ENCODE assay signal across 8 mouse cellular contexts in the genomic region with DNA sequence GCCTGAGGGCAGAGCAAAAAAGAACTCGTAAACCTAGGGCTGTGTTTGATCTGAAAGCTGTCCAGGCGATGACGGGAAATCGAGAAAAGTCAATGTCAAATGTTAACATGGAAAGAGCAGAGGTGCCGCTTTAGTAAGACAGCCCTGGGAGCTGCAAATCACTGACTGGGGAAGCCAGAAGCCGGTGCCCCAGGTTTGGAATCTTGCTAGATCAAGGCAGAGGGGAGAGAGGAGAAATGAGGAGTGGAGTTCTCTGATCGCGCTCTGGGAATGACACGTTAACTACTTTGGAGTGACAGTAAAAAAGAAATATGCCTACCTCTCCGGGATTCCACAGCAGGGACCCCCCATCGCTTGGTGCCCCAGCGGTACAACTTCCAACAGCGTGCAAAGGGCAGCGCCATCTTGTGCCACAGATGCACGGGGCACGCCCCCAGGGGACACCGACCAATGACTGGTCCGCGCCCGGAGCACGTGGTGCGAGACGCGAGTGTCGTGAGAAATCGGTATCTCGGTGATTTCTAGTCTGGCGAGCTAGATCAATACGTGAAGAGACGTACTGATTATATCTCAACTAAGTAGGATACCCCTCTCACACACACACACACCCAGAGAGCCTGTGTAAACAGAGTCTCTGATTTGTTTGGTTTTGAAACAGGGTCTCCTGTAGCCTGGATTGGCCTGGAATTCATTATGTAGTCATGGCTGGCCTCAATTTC. TPM values are rescaled to one million over a fixed set of nuclear protein-coding genes. Genes with fewer than 3 reads are reported as not detected.
DNase-seq lines count a peak whose midpoint lies in the region; ATAC-seq lines count a peak whose summit lies in the region.

A gene (minus strand): TSS at position 418 of the 719 bp plus-strand sequence.

- DNase-seq in MN1 (ENCODE audit: low spot score) = peak; percentile 99
- peak; percentile 90 for DNase-seq in cerebellum, adult 9-10 months
- peak; percentile 84 to 94 for DNase-seq in frontal cortex, adult 2 months (ENCODE audit: extremely low spot score in 1 of 2, low spot score in 1 of 2)
- peak; percentile 94 for DNase-seq in hindbrain, embryonic 11.5 days (ENCODE audit: low spot score)
- DNase-seq in layer of hippocampus, postnatal 10 days (ENCODE audit: low spot score in 2 of 2) = peak; percentile 87 to 89
- peak; percentile 95 for DNase-seq in lung, postnatal 10 days
- DNase-seq in ovary, postnatal 36 days (ENCODE audit: low spot score) = peak; percentile 86
- DNase-seq in thymus, postnatal 36 days = peak; percentile 85 to 88

- no peaks in the 10 kb centered on the region for H3K36me3 ChIP-seq in hindbrain, embryonic 11.5 days (ENCODE audit: control insufficient read depth, insufficient read depth, low read length)

- H3K4me1 ChIP-seq in hindbrain, embryonic 11.5 days (replicated peaks; ENCODE audit: control insufficient read depth, insufficient read depth, low read length) = peaks cover 6% of the 10 kb centered on the region; the same call in 1 of the 2 replicates

- WGBS in hindbrain, embryonic 11.5 days = under 1% methylated on average over 30 of the region's 30 CpGs

- peak; percentile 93 for ATAC-seq in hindbrain, embryonic 11.5 days (ENCODE audit: low FRiP score)

- H3K4me3 ChIP-seq in hindbrain, embryonic 11.5 days (ENCODE audit: low read depth, low read length) = peak within 1 kb of the TSS; percentile 67

- H3K27ac ChIP-seq in hindbrain, embryonic 11.5 days (ENCODE audit: low read depth, low read length) = no peak within 1 kb of the TSS

- no peaks in the 10 kb centered on the region for H3K9me3 ChIP-seq in hindbrain, embryonic 11.5 days (ENCODE audit: control insufficient read depth, low read length)

- peak within 1 kb of the TSS; percentile 75 for H3K9ac ChIP-seq in hindbrain, embryonic 11.5 days (ENCODE audit: low read depth, low read length)

- no peaks in the 10 kb centered on the region for H3K27me3 ChIP-seq in hindbrain, embryonic 11.5 days (ENCODE audit: control insufficient read depth, insufficient read depth, low read length)

- H3K4me2 ChIP-seq in hindbrain, embryonic 11.5 days (replicated peaks; ENCODE audit: low read depth, low read length) = peak within 1 kb of the TSS; percentile 81

RNA-seq across cellular contexts. Expression of the gene that starts here (rescaled TPM):
- 9.8 and 10.4 TPM in 2 replicates for polyA plus RNA-seq in frontal cortex, adult 2 months (2012; rRNA removed)
- 25.2 and 31.1 TPM in 2 replicates for polyA plus RNA-seq in hindbrain, embryonic 11.5 days (2014; fragmentation: Nextera tagmentation; extraction: Ambion mirVana)
- 10 to 100 TPM; 11.5 to 12.8 TPM for total RNA-seq in layer of hippocampus, postnatal 10 days (2021)
